Mouse (Mus musculus) bone marrow, adult 2 months (tissue): Measurements from ENCODE around the gene Atn1. TPM values are rescaled to one million over a fixed set of nuclear protein-coding genes. Genes with fewer than 3 reads are reported as not detected.

Source experiments
- H3K27ac ChIP-seq: fragments of 200-500 bp; 2 replicates; pipeline ENCODE4 v1.5.1; 2012; ENCODE audit warnings: low read depth, mild to moderate bottlenecking, control low read depth, inconsistent platforms, low read length; ENCODE audit not compliant: control insufficient read depth, poor library complexity, insufficient read depth
- H3K4me1 ChIP-seq: fragments of 200-500 bp; 2 replicates; pipeline ENCODE4 v1.6.1; 2011; ENCODE audit warnings: low read length; ENCODE audit not compliant: control insufficient read depth, insufficient read depth
- H3K4me3 ChIP-seq: fragments of 200-500 bp; replicated peaks from 2 replicates; pipeline ENCODE3; 2011; ENCODE audit warnings: mild to moderate bottlenecking, low read depth, low read length, control low read depth; ENCODE audit not compliant: control insufficient read depth
- CTCF ChIP-seq: fragments of 200-500 bp; IDR thresholded peaks from 2 replicates; pipeline ENCODE4 v1.5.1; 2011; ENCODE audit warnings: low read length, control low read depth; ENCODE audit not compliant: control insufficient read depth, insufficient read depth
- POLR2A ChIP-seq: fragments of 200-500 bp; IDR thresholded peaks from 2 replicates; pipeline ENCODE4 v1.6.1; 2011; ENCODE audit warnings: low read depth, mild to moderate bottlenecking, control low read depth, low read length, borderline replicate concordance; ENCODE audit not compliant: control insufficient read depth
- WGBS: fragments of 180-500 bp; shearing (Covaris S2); methylation state at CpG from one replicate; pipeline ENCODE4 v1.1.7; 2018; 5-methylcytosine and 5-hydroxymethylcytosine counted together
- polyA plus RNA-seq: library from polyadenylated mRNA; stranded (reverse); fragments of >200 nt; gene quantifications from 2 replicates; pipeline ENCODE4 v1.2.4, GENCODE M21; 2011; ENCODE audit warnings: low replicate concordance; ENCODE audit not compliant: missing spikeins, insufficient read depth, insufficient read length

Gene Atn1
- polyA plus RNA-seq, 1 experiment: 19.1 TPM

- WGBS: 15% methylated on average over 11 of the region's 11 CpGs
- Histone ChIP-seq H3K4me1 (peaks cover 2% of the 10 kb centered on the region; the same call in 1 of the 2 replicates), H3K27ac (no peak overlapping the region), H3K4me3 (peak overlapping the region; percentile 96)
- TF ChIP-seq CTCF (no peak), POLR2A (no peak)
These were observed 43.4 kb downstream of the Atn1 start for GRCm38 (mm10) chr6:124712918-124713317.

- TF ChIP-seq POLR2A (no peak; the same call in none of the 2 replicates), CTCF (peak; percentile 6; the same call in 1 of the 2 replicates)
- peak within 1 kb of the TSS; percentile 78 for H3K27ac ChIP-seq
- under 1% methylated on average over 76 of the region's 76 CpGs for WGBS
- H3K4me1 ChIP-seq: peaks cover 2% of the 10 kb centered on the region; the same call in 1 of the 2 replicates
- H3K4me3 ChIP-seq: peak within 1 kb of the TSS; percentile 96
These were observed 44.2 kb downstream of the Atn1 start, which contains the start of the genes Emg1 and Phb2 for GRCm38 (mm10) chr6:124711824-124712782. Emg1 (minus strand) TSS chr6:124712178. Phb2 (plus strand) TSS chr6:124712336.

DNA sequence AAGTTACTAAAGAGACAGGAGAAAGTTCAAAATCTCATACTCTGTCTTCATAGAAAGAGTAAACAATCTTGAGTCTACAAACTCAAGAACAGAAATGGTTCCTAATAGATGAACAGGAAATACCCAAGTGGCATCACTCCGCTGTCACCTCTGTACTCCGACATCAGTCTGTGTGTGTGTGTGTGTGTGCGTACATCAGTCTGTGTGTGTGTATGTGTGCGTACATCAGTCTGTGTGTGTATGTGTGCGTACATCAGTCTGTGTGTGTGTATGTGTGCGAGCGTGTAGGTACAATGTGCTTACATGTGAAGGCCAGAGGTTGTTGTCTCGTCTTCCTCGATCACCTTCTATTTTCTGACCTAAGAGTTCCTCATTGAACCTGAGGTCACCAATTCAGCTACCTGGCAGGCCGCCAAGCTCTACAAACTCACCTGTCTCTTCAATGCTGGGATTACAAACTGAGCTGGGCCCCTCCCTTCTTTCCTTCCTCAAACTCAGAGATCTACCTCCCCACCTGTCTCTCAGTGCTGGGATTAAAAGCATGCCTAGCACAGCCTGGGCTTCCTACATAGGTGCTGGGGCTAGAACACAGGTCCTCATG is 47.9 kb downstream of the Atn1 start:
- Histone ChIP-seq H3K27ac (no peak overlapping the region), H3K4me3 (no peak overlapping the region), H3K4me1 (peaks cover 2% of the 10 kb centered on the region; the same call in 1 of the 2 replicates)
- WGBS: 91% methylated on average over 10 of the region's 10 CpGs
- TF ChIP-seq POLR2A (no peak), CTCF (no peak)

GRCm38 (mm10) chr6:124706061-124706627 is 50.2 kb downstream of the Atn1 start:
- 83% methylated on average over 5 of the region's 5 CpGs for WGBS
- no peak overlapping the region for H3K4me3 ChIP-seq
- TF ChIP-seq POLR2A (no peak), CTCF (no peak)
- H3K4me1 ChIP-seq: peaks cover 2% of the 10 kb centered on the region; the same call in 1 of the 2 replicates
- no peak overlapping the region for H3K27ac ChIP-seq

DNA sequence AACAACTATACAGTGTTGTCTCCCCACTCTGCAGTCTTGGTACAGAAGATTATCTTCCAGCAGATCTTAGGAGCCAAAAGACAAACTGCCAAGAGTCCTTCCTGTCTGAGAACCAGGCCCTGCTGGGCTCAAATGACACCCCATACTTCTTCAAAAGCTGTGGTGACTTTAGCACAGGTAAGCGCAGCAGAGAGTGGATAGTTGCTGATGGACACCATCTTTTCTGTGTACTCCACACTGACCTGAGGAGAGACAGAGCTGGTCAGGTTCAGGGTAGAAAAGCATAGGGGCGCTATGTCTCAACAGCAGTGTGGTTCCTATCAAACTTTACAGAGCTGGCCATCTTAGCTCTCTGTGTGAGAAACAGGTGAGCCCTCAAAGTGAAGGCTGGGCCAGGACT is 51.9 kb downstream of the Atn1 start:
- Histone ChIP-seq H3K4me3 (no peak overlapping the region), H3K4me1 (peaks cover 2% of the 10 kb centered on the region; the same call in 1 of the 2 replicates), H3K27ac (no peak overlapping the region)
- TF ChIP-seq POLR2A (no peak), CTCF (no peak)
- WGBS: 87% methylated on average over 2 of the region's 2 CpGs

GRCm38 (mm10) chr6:124703789-124704188 is 52.5 kb downstream of the Atn1 start:
- TF ChIP-seq POLR2A (no peak), CTCF (no peak)
- H3K4me3 ChIP-seq: no peak overlapping the region
- WGBS: 63% methylated on average over 7 of the region's 7 CpGs
- H3K4me1 ChIP-seq: peaks cover 2% of the 10 kb centered on the region; the same call in 1 of the 2 replicates
- no peak overlapping the region for H3K27ac ChIP-seq

- Histone ChIP-seq H3K27ac (no peak overlapping the region), H3K4me3 (no peak overlapping the region), H3K4me1 (no peaks in the 10 kb centered on the region)
- WGBS: 55% methylated on average over 3 of the region's 3 CpGs
- TF ChIP-seq CTCF (peak; percentile 96), POLR2A (no peak)
These were observed 53.6 kb downstream of the Atn1 start for GRCm38 (mm10) chr6:124702784-124703103.

DNA sequence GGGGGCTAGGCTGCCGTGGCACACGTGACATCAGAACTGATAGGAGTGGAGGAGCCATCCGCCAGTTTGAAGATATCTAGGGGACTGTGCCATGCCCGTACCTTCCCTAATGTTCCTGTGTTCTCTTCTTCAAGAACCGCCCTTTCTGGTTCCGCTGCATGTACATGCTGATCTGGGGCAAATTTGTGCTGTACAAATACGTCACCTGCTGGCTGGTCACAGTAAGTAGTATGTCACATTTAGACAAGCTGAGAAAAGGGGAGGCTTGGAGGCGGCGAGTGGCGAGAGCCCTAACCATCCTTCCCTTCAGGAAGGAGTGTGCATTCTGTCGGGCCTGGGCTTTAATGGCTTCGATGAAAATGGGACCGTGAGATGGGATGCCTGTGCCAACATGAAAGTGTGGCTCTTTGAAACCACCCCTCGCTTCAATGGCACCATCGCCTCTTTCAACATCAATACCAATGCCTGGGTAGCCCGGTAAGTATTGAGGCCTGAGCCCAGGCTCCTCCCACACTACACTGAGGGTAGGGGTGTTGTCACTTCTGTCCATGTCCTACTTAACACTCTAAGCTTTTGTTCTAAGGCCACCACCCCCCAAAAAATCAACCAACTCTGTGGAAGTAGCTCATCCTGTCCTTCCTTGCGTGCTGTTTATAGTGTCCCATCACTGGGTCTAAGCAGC is 54.1 kb downstream of the Atn1 start:
- no peak for TF ChIP-seq POLR2A
- no peak for TF ChIP-seq CTCF
- WGBS: 82% methylated on average over 17 of the region's 17 CpGs
- no peak overlapping the region for H3K27ac ChIP-seq
- H3K4me3 ChIP-seq: no peak overlapping the region
- H3K4me1 ChIP-seq: no peaks in the 10 kb centered on the region
